Mouse (Mus musculus) embryo, embryonic 11.5 days (tissue): ENCODE results near the gene Cela3b.
"Not testable (repeated sequence)": the region's sequence is repeated elsewhere in the genome, so short reads cannot be mapped to it uniquely, and the experiment has no call there.

ENCODE experiments used
- DNase-seq: peaks from one replicate; pipeline ENCODE4 v3.0.0-alpha.2; 2012; ENCODE audit warnings: low read depth, low spot score

Gene Cela3b

GRCm38 (mm10) chr4:137461981-137462690, 31.8 kb upstream of the Cela3b start:
- DNase-seq: no peak

DNA sequence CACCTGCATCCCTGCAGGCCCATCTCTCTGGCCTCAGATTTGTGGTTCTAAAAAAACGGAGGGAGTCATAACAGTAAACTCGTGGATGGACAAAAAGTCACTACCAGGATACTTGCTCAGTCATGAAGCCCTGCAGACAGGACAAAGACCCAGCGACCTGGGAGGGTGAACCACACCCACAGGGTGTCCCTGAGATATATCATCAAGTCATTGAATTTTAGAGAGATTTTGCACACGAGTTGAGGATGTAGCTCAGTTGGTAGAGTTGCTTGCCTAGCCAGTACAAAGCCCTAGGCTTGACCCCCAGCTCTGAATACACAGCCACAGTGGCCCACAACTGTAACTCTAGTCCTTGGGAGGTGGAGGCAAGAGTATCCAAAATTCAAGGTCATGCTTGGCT, 30.9 kb upstream of the Cela3b start:
- no peak for DNase-seq

- DNase-seq: no peak
Measured at GRCm38 (mm10) chr4:137460676-137461075, 30.3 kb upstream of the Cela3b start.

DNA sequence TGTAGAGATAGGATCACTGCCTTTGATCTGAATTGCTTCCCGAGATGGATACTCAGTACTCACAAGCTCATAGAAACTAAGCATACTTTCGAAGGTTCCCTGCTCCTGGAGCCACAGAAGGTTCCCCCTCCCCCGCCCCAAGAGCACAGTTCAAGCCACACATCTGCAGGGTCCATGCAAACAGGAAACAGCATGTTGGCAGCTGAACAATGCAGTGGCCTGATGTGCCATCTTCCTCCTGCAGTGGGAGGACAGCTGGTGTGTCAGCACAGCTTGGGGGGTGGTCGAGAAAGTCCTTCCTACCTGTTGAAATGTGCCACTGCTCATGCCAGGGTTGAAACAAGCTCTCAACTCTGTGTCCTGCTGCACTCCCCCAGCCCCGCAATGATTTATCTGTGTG, 28.5 kb upstream of the Cela3b start:
- no peak for DNase-seq

DNA sequence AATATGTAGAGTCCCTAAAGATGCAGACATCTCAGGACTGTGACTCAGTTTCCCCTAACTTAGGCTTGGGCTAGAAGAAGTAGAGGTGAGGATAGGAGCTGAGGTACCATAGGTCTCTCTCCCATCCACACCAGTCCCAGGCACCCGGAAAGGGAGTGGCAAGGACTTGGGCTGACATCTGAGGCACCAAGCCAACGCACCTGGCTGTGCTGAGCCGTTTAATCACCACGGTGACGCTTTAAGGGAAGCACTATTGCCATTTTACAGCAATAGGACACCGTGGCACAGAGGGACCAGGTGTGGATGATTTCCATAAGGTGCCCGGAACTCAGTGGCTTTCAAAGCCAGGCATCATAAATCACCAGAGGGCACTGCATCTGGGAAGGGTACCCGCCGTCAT, 28.0 kb upstream of the Cela3b start:
- no peak for DNase-seq

- DNase-seq: no peak
Measured at GRCm38 (mm10) chr4:137457292-137457691, 27.0 kb upstream of the Cela3b start.

GRCm38 (mm10) chr4:137456581-137456980, 26.2 kb upstream of the Cela3b start:
- no peak for DNase-seq

GRCm38 (mm10) chr4:137454582-137454981, 24.2 kb upstream of the Cela3b start:
- no peak for DNase-seq

DNA sequence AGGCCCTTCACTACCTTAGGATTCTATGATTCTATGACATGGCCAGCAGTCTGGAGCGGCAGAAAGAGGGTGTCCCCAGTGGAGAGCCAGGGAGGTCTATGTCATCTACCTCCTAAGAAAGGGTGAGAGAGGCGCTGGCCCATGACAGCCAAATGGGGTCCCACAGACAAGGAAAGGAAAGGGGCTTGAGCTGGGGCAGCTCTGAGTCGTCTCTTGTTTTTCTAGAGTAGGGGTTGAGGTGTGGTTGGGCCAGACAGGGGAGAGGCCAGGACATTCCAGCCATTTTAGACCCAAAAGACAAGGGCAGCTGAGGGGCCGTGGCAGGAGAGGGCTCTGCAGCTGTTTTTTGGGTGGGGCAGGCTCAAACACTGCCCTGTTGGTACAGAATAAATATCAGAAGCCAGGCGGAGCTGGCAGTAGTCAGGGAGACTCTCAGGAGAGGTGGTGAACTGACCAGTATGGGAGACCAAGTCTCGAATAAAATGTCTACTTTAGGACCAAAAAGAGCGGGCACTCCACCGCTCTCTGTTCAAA, 23.0 kb upstream of the Cela3b start, which contains the start of gene 1700013G24Rik:
Gene 1700013G24Rik (plus strand): TSS at position 51 of the 534 bp plus-strand sequence.
- DNase-seq: no peak

GRCm38 (mm10) chr4:137452190-137452589, 21.9 kb upstream of the Cela3b start:
- DNase-seq: no peak

GRCm38 (mm10) chr4:137449715-137450114, 19.4 kb upstream of the Cela3b start:
- no peak for DNase-seq

GRCm38 (mm10) chr4:137449132-137449531, 18.8 kb upstream of the Cela3b start:
- DNase-seq: no peak

GRCm38 (mm10) chr4:137448641-137449040, 18.3 kb upstream of the Cela3b start:
- no peak for DNase-seq

DNA sequence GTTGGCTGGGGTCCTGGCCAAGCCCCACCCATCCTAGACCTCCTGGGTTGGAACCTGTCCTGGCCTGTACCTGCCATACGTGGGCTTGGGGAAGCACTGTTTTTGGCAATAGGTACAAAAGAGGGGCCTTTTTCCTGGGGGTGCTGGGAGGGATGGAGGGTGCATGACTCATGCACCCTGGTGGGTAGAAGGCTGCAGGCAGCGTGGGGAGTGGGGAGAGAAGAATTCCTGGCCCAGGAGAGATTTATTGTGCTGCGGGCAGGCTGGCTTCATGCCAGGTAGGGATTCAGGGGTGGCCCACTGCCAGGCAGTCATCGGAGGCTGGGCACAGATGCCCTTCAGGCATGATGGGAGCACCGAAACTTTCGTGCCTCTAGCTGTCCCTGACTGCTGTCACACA, 17.9 kb upstream of the Cela3b start:
- DNase-seq: no peak

DNA sequence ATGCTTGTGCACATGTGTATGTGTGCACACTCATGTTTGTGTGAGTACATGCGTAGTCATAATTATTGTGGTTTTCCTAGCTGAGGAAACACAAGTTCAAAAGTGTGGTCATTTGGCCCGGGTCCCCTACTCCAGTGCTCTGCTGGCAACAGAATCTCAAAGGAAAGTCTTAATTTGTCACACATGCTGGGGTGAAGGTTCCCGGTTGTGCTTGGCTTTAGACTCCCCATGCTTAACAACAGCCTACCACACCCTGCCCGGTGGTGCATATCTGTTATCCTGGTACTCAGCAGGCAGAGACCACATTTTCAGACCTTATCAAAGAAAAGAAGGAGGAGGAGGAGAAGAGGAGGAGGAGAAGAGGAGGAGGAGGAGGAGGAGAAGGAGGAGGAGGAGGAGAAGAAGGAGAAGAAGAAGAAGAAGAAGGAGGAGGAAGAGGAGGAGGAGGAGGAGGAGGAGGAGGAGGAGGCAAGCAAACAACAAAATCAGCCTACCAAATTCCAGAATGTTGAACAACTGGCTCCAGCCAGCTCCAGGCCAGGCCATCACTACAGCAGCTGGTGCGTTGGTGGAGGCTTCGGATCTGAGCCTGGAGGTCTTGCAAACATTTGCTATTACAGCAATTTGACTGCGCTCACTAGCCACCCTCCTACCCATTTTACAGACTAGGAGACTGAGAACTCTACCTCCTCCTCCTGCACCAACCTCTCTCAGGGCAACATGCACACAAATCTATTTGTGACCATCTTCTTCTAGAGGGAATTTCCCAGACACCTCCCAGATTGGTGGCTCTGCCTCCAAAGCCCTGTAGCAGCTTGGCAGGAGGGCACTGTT, 17.2 kb upstream of the Cela3b start:
- DNase-seq: no peak

DNA sequence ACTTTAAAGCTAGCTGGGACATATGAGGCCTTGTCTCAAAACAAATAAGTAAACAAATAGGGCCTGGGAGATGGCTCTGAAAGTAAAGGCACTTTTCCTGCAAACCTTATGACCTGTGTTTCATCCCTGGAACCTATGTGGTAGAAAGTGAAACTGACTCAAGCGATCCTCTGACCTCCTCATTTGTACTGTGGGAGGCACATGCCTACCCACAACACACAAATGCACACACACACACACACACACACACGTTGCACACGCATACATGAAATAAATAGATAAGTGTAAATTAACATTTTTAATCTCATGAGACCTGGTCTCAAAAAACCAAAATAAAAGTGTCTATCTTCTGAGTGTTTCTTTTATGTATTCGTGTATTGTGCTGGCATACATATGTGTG, 15.5 kb upstream of the Cela3b start:
- no peak for DNase-seq

DNA sequence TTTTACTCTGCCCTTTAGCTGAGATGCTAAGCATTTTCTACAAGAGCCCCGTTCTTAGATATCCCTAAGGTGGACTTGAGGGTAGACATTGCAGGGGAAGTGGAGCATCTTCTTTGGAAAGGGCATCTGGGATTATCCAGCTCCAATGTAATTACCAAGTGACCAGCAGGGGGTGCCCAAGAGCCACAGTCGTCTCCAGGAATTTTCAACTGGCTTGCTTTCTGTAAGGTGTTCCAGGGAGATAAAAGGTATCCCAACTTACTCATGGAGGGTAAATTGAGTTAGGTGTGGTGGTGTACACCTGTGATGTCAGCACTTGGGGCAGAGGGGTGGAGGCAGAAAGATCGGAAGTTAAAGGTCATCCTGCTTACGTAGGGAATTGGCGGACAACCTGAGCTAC, 13.3 kb upstream of the Cela3b start:
- DNase-seq: peak; percentile 50

DNA sequence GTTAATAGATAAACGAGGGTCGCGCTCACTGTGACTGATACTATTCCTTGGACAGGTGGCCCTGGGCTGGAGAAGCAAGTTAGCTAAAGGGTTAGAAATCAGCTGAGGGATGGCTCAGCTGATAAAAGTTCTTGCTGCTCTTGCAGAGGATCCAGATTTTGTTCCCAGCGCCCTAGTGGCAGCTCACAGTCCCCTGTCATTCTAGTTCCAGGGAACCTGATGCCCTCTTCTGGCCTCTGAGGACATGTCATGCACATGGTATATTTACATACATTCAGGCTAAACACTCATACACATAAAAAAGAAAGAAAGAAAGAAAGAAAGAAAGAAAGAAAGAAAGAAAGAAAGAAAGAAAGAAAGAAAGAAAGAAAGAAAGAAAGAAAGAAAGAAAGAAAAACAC, 11.0 kb upstream of the Cela3b start:
- no peak for DNase-seq

DNA sequence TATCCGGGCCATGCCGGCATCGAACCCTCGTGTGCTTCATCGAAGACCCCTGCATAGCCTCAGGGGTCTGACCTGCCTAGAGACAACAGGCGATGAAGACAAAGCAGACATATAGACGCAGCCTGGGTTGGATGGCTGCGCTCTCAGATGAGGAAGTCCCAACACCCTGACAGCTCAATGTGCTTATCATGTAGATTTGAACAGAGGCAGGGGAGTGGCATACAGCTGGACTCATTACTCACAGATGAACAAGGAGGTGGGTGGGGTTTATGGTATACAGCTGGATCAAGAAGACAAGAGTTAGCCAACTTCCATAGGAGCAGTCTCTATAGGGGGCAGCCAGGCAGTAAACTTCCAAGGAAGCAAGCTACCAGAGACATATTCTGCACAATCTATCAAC, 8.5 kb upstream of the Cela3b start:
- no peak for DNase-seq

DNA sequence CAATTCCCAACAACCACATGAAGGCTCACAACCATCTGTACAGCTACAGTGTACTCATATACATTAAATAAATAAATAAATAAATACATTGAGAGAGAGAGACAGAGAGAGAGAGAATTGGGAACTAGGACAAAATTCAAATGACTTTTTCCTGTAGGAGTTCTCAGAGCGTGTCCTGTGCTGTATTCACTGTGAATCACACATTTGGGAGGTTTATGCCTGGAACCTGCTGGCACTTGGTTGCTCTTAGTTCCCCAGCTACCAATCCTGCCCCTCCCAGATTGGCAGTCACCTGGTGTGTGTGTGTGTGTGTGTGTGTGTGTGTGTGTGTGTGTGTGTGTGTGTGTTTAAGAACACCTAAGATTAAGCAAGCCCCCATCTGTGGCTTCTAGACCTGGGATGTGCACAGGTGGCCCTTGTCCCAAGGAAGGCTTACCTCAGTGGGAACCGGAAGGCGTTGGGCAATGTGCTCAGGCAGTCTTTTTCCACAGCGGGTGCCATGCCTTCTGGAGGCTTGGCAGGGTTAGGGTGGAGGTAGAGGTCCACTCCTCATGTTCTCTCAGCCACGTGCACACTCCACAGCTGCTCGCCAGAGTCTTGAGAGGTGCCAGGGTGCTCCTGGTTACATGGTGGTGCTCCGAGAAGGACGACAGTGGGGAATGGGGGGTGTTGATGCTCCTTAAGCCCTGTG, 6.8 kb upstream of the Cela3b start:
- no peak for DNase-seq

- DNase-seq: not testable (repeated sequence)
Measured at GRCm38 (mm10) chr4:137432700-137433550, 2.6 kb upstream of the Cela3b start.
